Mouse (Mus musculus): ENCODE results near the gene Rnf26.

Gene Rnf26

DNA sequence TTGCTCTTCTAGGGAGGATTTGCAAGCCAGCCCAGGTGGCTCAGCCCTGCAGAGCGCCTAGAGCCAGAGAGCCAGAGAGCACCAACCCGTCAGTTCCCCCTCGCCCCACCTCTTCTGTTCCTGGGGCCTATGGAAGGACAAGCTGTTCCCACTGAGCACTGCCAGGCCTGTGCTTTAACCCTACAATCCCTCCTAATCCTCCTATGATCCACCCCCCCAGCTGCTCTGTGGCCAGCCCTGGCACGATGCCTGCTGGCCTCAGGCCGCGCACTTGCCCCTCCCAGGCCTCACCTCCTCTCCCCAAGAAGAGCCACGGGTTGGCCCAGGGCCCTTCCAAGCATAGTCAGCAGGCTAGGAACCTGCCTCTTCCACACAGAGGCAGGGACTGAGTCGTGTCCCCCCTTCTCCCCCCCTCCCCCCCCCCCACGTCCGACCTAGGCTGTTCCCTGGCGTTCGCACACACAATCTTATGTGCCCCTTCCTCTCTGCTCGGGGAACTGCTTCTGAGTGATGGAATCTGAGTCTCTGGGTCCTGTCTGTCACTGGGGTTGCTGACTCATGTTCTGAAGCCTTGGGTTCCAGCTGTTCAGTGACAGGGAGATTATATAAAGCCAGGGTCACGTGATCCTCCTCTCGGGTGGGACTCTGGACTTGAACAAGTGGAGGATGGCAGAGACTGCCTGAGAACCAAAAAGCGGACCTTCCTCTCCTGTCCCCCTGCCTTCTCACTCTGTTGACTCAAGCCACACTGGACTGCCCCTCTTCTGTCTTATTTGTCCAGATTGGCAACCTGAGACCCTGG lies 34.2 kb downstream of the Rnf26 start:
- in situ Hi-C loops (cut with MboI; ENCODE audit: low pct_unique_long_range_greater_than_20kb in 1 of 2, low sequenced_read_pairs in 2 of 2, unreplicated experiment in 1 of 2) = no loop called here

DNA sequence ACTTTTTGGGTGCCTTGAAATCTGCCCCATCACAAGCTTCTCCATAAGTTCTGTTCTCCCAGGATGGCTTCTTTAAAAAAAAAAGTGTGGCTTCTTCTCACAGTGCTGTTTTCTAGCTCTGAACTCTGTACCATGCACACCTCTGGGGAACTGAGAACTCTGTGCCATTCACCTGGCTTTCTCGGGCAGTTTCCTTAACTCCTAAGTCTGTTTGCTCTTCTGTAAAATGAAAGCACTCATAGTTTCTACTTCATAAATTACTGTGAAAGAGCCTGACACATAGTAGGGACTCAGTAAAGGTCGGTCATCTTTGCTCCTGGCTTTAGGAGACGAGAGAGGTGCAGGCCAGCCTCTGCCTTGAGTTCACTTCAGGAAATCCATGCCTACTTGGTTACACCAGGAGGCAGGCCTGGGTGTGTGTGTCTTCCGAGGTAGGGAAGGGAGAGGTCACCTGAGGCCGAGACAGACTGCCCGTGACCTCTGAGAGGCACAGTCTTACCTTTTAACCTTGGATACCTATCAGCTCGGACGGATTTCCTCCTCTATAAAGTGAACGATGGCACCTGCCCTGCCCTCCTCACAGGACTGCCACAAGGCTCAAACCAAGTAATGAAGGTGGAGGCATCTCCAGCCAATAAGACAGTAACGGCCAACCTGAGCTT lies 35.0 kb downstream of the Rnf26 start:
- in situ Hi-C loops (cut with MboI; ENCODE audit: low pct_unique_long_range_greater_than_20kb in 1 of 2, low sequenced_read_pairs in 2 of 2, unreplicated experiment in 1 of 2) = no loop called here

DNA sequence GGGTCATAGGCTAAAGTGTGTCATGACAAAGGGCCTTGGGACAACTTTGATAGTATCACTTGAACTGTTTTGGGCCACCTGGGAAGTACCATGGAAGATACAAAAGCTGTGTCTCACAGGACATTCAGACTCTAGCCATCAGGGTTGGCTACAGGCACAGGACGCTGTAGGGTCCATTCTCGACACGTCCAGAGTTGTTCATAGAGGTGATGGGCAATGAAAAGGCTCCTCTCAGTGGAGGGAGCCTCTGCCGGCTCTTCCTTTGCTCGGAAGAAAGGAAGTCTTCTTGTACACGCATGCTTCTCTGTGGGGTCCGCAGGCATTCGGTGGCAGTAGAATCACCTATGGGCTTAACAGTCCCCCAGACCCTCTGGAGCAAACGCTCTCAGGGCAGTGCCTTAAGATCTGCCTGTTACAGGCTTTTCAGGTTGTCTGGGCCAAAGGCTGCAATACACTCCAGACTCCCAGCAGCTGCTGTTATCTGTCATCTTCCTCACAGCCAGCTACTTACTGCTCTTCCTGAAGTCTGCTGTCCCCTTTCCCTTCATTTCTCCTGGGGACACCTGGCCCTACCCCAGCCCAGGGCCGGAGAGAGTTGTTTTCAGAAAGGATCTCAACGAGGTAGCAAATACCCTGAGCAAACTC lies 35.9 kb downstream of the Rnf26 start:
- in situ Hi-C loops (cut with MboI; ENCODE audit: low pct_unique_long_range_greater_than_20kb in 1 of 2, low sequenced_read_pairs in 2 of 2, unreplicated experiment in 1 of 2) = no loop called here

DNA sequence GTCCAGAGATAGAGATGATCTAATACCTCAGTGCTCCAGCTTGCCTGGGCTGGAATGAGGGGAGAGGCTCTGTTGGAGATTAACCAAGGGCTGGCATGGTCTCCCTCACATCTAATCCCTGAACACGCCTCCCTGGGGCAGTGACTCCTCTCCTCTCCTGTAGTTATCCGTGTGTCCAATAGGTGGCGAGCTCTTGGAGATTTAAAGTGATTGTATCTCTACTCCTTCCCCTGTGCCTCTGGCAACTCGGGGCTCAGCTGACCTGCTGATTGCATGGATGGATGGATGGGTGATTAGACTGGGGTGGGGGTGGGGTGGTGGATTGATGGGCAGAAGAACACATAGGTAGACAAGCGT lies 36.6 kb downstream of the Rnf26 start:
- in situ Hi-C loops (cut with MboI; ENCODE audit: low pct_unique_long_range_greater_than_20kb in 1 of 2, low sequenced_read_pairs in 2 of 2, unreplicated experiment in 1 of 2) = no loop called here

DNA sequence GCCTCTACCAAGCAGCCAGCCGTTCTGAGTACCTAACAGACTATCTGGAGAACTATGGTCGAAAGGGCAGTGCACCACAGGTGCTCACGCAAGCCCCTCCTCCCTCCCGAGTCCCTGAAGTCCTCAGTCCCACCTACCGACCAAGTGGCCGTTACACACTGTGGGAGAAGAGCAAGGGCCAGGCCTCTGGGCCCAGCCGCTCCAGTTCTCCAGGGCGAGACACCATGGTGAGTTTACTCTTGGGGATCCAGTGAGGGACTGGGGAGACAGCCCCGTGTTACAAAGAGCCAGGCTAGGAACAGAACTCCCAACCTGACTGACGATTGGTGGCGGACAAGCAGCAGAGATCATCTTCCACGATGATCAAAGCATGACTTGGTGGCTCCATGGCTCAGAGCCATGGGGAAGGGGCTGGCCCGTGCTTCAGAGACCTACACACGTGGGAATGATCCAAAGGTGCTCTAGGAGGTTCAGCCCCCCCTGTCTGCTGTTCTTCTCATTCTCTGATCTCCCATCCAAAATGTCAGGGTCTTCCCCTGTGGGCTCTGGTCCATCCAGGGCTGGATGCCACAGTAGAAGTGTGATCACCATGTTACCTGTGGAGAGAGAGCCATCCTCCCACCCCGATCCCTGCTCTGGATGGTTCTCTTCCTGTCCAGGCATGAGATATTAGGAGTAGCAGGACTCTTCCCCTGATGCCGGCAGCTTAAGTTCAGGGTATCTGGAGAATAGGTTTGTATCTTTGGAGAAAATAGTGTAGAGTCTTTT lies 37.1 kb downstream of the Rnf26 start:
- in situ Hi-C loops (cut with MboI; ENCODE audit: low pct_unique_long_range_greater_than_20kb in 1 of 2, low sequenced_read_pairs in 2 of 2, unreplicated experiment in 1 of 2) = no loop called here

DNA sequence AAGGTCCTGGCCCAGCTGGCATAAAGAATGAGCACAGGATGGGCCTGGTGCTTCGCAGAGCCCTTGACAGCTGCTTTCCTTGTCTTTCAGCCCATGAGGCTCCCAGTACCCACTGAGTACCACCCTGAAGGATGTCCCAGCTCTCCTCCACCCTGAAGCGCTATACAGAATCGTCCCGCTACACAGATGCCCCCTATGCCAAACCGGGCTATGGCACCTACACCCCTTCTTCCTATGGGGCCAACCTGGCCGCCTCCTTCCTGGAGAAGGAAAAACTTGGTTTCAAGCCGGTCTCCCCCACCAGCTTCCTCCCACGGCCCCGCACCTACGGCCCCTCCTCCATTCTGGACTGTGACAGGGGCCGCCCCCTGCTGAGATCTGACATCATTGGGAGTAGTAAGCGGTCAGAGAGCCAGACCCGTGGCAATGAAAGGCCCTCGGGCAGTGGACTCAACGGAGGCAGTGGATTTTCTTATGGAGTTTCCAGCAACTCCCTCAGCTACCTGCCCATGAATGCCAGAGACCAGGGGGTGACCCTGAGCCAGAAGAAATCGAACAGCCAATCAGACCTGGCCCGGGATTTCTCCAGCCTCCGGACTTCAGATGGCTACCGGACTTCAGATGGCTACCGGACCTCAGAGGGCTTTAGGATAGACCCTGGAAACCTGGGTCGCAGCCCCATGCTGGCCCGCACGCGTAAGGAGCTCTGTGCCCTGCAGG lies 37.9 kb downstream of the Rnf26 start:
- in situ Hi-C loops (cut with MboI; ENCODE audit: low pct_unique_long_range_greater_than_20kb in 1 of 2, low sequenced_read_pairs in 2 of 2, unreplicated experiment in 1 of 2) = no loop called here

DNA sequence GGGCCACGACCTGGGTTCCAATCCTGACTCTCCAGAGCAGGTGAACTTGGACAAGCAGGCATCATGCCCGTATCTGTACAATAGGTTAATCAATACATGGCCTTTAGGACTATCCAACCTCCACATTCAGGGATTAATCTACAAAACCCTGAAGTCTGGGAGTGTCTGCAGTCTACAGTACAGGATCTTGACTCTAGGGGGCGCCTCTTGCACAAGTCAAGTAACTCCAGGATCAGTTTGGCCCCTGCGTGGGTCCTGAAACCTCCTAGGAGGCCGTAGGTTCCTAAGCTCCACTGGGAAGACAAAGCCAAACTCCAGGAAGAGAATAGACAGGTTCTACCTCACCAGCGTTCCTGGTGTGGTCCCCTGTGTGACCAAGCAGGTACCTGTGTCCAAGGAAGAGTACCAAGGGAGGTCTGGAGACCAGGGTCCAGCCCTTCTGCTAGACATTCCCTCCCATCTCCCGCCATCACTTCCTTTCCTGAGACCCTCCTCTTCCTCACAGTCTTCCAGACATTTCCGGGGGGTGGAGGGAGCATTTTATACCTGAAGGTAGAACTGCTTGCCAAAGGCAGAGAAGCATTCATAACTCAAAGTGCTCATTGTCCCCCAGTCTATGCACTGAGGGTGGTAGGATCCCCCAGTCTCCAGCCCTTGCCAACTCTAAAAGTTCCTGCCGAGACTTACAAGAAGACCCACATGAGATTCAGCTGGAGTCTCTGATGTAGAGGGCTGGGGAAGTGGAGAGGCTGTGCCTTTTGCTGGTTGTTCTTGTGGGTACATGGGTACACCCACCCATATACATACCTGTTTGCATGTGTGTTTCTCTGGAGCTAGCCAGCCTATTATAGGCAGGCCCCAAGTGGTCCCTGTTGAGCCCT lies 38.7 kb downstream of the Rnf26 start:
- in situ Hi-C loops (cut with MboI; ENCODE audit: low pct_unique_long_range_greater_than_20kb in 1 of 2, low sequenced_read_pairs in 2 of 2, unreplicated experiment in 1 of 2) = no loop called here

DNA sequence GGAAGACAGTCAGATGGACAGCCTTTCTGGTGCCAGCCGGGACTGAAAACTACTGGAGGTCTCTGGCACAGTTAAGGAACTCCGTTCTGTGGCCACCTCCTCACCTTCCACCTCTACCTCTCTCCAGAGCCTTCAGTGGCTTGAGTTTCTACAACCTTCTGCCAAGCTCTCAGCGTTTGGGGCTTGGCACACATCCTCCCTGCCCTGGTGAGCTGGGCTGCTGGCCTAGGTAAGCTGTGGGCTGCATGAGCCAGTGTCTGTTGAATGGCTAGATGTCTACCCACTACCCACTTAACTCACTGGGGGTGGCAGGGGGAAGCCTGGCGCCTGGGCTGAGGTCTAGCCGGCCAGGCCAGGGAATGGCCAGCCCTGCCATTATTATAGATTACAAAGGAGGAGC lies 40.2 kb downstream of the Rnf26 start:
- in situ Hi-C loops (cut with MboI; ENCODE audit: low pct_unique_long_range_greater_than_20kb in 1 of 2, low sequenced_read_pairs in 2 of 2, unreplicated experiment in 1 of 2) = no loop called here

DNA sequence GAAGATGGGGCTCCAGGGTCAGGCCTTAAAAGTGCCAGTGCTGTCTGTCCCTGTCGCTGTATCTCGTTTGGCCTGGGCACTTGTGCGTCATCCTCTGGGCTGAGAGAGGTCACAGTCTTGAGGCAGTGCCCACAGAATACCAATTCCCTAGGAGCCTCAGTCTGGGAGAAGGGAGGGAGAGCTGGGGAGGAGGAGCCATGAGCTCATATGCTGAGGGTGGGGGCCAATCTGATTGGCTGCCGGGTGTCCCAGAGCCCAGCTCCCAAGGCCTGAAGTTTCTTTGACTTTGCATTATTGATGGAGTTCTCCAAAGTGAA lies 40.8 kb downstream of the Rnf26 start:
- in situ Hi-C loops (cut with MboI; ENCODE audit: low pct_unique_long_range_greater_than_20kb in 1 of 2, low sequenced_read_pairs in 2 of 2, unreplicated experiment in 1 of 2) = no loop called here

DNA sequence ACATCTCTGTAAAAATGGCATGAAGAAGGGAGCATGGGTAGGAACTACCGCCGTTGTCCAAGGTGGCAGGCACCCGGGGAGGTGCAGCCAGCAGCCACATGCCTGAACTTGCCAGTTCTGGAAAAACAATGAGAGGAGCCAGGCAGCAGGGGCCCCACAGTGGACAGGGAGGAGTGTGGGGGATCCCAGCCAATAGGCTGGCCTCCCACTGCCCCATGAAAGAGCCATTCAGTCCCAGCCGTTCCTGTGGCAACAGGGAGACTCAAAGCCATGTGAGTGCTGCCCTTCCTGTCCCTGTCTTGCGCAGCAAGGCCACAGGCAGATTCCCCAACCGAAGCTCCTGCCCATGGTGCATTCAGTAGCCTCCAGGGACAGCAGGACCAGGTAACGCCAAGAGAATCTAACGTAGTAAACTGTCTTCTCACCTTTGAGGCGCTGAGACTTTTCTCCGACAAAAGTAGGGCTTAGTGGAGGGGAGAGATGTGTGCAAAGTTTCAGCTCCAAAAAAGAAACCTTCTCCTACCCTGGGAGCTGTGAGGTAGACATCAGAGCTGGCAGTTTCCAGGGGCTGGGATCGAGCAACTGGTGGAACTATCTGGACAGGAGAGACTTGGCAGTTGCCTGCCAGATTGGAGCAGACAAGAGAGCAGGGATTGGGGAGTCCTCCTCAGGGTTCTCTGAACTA lies 41.3 kb downstream of the Rnf26 start:
- in situ Hi-C loops (cut with MboI; ENCODE audit: low pct_unique_long_range_greater_than_20kb in 1 of 2, low sequenced_read_pairs in 2 of 2, unreplicated experiment in 1 of 2) = no loop called here

DNA sequence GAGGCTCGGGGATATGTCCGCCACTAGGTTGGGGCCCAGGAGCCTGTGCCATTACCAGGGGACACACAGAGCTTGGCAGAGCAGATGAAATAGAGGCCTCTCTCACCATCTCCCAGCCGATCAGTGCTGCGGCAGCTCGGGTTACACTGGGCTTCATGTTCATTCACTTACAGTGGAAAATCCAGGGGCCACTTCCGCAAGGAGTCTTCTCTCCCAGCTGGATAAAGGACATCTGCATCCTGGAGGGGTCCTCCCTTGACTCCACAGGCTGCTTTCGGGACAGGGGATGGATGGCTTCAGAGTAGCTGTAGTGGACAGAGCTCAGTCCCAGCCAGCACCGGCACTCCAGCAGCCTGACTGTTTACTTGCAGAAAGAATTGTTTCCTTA lies 42.5 kb downstream of the Rnf26 start:
- in situ Hi-C loops (cut with MboI; ENCODE audit: low pct_unique_long_range_greater_than_20kb in 1 of 2, low sequenced_read_pairs in 2 of 2, unreplicated experiment in 1 of 2) = no loop called here

DNA sequence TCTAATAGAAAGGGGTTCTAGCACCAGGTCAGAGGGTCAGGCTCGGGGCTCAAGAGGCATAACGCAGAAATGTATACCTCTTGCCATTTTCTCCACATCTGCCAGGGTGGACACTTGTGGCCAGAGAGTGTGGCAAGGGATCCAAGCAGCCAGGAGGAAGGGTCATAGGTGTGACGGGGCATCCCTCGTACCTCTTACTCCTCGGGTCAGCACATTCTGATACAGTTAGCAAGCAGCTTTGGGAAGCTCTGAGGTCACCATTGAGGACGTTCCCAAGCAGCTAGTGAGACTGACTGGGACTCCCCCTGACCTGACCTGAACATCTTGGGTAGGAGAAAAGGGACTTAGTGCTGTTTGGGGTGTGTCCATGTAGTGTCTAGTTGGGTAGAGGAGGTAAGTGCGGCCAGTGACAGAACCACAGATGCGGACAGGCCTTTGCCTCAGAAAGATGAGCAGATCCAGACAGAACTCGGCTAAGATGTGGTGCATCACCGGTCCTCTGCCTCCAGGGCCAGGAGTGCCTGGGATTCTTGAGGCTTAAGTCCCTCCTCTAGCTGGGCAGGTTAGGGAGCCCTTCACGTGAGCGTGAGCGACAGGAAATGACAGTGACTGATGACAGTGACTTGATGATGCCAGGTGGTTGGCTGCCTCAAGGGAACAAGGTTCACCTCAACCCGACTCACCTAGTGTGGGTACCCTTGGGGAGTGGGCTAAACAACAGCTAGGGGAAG lies 43.0 kb downstream of the Rnf26 start:
- in situ Hi-C loops (cut with MboI; ENCODE audit: low pct_unique_long_range_greater_than_20kb in 1 of 2, low sequenced_read_pairs in 2 of 2, unreplicated experiment in 1 of 2) = no loop called here

DNA sequence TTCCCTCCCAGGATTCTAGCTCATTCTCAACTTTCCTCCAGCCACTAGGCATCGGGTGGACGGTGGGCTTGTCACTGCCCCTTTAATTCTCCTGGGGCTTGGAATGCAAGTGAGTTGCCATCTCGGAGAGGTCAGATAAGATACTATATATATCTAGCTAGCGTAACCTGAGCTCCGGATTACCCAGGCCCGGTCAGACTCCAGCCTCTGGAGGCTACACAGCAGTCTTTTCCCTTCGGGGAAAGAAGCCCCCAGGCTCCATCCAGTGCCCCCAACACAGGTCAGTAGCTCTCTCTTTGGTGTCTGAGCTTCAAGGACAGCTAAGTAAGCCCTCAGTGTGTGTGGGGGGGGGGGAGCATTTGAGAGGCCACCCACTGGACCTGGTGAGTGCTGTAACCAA lies 44.1 kb downstream of the Rnf26 start:
- in situ Hi-C loops (cut with MboI; ENCODE audit: low pct_unique_long_range_greater_than_20kb in 1 of 2, low sequenced_read_pairs in 2 of 2, unreplicated experiment in 1 of 2) = no loop called here

DNA sequence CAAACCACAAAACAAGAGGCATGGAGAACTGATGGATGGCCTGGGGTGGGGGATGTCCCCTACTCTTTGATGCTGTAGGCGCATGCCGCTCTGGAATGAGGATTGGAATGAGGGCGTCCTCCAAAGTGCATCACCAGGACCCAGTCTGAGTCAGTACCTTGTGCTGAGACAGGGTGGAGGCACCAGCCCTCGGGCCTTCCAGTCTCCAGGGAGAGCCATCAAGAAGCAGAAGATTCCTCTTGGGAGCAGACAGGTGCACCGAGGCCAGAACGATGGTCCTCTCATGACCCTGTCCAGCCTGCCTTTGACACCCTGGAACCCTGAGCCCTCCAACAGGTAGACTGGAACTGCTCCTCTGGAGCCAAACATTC lies 45.4 kb downstream of the Rnf26 start:
- in situ Hi-C loops (cut with MboI; ENCODE audit: low pct_unique_long_range_greater_than_20kb in 1 of 2, low sequenced_read_pairs in 2 of 2, unreplicated experiment in 1 of 2) = no loop called here

DNA sequence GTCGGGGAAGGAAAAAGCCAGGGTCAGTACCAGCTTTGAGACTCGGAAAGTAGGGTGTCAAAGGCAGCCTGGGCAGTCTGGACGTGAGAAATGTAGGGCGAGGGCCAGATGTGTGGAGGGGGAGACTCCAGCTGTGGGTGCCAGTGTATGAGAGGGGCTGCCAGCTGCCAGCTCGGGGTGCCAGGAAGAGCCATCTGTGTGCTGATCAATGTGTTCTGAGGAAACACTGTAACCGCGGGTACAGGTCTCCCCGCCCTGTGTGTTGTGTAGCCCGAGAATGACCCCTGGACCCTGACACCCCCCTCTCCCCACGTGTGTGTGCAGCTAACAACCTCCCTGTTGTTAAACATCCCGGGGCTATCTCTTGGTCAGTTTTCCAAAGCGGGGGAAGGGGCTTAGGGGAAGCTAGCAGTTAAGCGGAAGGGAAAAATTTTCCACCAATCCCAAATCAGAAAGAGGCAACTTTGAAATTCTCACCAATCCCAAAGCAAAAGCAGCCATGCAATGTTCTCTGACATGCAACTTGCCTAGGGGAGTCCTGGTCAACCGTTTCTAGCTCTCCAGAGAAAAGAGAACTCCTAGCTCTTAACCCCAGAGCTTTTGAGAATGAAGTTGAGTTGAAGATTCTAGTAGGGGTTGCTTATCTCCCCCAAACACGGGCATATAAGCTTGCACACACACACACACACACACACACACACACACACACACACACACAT lies 45.9 kb downstream of the Rnf26 start:
- in situ Hi-C loops (cut with MboI; ENCODE audit: low pct_unique_long_range_greater_than_20kb in 1 of 2, low sequenced_read_pairs in 2 of 2, unreplicated experiment in 1 of 2) = no loop called here

DNA sequence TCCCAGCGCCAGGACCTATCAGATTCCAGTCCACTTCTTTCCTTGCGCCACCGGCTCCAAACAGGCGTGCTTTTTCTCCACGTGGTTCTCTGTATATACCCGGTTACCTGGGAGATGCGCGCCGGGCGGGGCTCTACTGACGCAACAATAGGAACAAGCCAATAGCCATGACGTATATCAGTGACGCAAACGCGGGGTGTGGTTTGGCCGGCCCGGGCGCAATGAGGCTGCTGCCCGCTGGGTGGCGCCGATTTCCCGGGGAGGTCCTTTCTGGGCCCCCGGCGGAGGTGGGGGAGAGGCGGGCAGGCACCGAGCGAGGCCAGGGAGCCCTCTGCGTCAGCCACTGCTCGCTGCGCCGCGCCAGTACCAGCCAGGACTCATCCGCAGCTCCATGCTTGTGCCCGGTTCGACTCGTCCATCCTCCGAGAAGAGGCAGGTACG lies 46.5 kb downstream of the Rnf26 start, which contains the start of gene Usp2:
TSS of gene Usp2 (plus strand) at position 237 of the 441 bp plus-strand sequence.
- in situ Hi-C loops (cut with MboI; ENCODE audit: low pct_unique_long_range_greater_than_20kb in 1 of 2, low sequenced_read_pairs in 2 of 2, unreplicated experiment in 1 of 2) = no loop called here

Measured in mouse embryonic stem cell (cell line).